Mouse (Mus musculus) limb, embryonic 15.5 days (tissue): ENCODE measurements around the gene Smim8. TPM values are rescaled to one million over a fixed set of nuclear protein-coding genes. Genes with fewer than 3 reads are reported as not detected.

ENCODE experiments used
- polyA plus RNA-seq: library from polyadenylated mRNA; unstranded; fragments of >200 nt; fragmentation: Nextera tagmentation; extraction: Ambion mirVana; gene quantifications from 2 replicates; pipeline ENCODE4 v1.2.1, GENCODE M21; 2015

Smim8 gene
- polyA plus RNA-seq, 1 experiment from 2014 or later = 41.1 TPM

Other genes with a start within 250 kb of the Smim8 start
- 41.5 and 48.7 TPM in 2 replicates for gene Akirin2, start 227.5 kb downstream of the Smim8 start, polyA plus RNA-seq
- gene Orc3, start 163.5 kb downstream of the Smim8 start, polyA plus RNA-seq = 73.2 and 78.8 TPM in 2 replicates
- gene Rars2, start 163.5 kb downstream of the Smim8 start, polyA plus RNA-seq = 59.8 and 62.5 TPM in 2 replicates
- 46.0 and 48.4 TPM in 2 replicates for gene Slc35a1, start 91.0 kb downstream of the Smim8 start, polyA plus RNA-seq
- gene Cfap206, start 48.2 kb downstream of the Smim8 start, polyA plus RNA-seq = not detected in 2 replicates
- not detected in 2 replicates for gene Gm136, start 22.2 kb downstream of the Smim8 start, polyA plus RNA-seq
- 14.6 and 17.4 TPM in 2 replicates for gene Zfp292, start 104.5 kb upstream of the Smim8 start, polyA plus RNA-seq
- gene Cga, start 115.4 kb upstream of the Smim8 start, polyA plus RNA-seq = not detected in 2 replicates